Mouse (Mus musculus): ENCODE results near the gene Shcbp1l.
"Not testable (repeated sequence)": the region's sequence is repeated elsewhere in the genome, so short reads cannot be mapped to it uniquely, and the experiment has no call there.

Gene Shcbp1l

DNA sequence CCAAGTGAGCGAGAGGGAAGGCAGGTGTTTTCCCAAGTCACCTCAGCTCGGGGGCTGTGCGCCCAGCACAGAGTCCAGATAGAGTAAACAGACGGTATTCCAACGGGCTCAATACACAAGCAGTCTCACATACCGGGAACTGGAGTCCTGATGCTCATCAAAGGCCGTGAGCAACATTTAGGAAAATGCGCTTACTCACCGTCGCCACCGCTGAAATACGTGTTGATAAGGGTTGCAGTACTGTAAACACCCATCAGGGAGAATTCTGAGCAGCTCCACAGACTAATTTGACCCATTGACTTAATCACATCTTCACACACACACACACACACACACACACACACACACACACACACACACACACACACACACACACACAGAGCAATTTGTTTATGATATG is 691 bp upstream of the Shcbp1l start:
- no peak for DNase-seq (ENCODE audit: low spot score)

- DNase-seq (ENCODE audit: low spot score), result no peak
Measured at GRCm38 (mm10) chr1:153431158-153431557, 6.2 kb downstream of the Shcbp1l start.

- DNase-seq (ENCODE audit: low spot score), result no peak
Measured at GRCm38 (mm10) chr1:153431701-153432100, 6.7 kb downstream of the Shcbp1l start.

- no peak for DNase-seq (ENCODE audit: low spot score)
Measured at GRCm38 (mm10) chr1:153432329-153432728, 7.4 kb downstream of the Shcbp1l start.

GRCm38 (mm10) chr1:153433851-153434589 is 9.1 kb downstream of the Shcbp1l start:
- no peak for DNase-seq (ENCODE audit: low spot score)

DNA sequence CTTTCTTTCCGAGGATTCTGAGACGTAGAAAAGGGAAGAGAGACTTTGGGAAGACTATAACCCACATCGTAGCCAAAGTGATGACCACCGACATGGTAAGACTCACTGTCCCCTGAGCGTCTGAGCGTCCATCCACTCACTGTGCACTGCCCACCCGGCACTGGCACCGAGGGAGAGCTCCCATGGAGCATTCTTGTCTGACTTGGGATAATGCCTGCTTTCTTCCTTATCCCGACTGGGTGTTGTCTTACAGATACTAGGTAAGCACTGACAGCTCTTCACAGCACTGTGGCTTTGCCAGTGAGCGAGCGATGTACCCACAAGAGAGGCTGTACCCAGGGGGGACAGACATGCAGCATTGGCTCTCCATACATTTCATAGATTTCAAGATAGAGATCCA is 12.6 kb downstream of the Shcbp1l start:
- DNase-seq (ENCODE audit: low spot score), result no peak

GRCm38 (mm10) chr1:153440752-153441151 is 15.8 kb downstream of the Shcbp1l start:
- DNase-seq (ENCODE audit: low spot score), result no peak

- no peak for DNase-seq (ENCODE audit: low spot score)
Measured at GRCm38 (mm10) chr1:153441656-153442055, 16.7 kb downstream of the Shcbp1l start.

DNA sequence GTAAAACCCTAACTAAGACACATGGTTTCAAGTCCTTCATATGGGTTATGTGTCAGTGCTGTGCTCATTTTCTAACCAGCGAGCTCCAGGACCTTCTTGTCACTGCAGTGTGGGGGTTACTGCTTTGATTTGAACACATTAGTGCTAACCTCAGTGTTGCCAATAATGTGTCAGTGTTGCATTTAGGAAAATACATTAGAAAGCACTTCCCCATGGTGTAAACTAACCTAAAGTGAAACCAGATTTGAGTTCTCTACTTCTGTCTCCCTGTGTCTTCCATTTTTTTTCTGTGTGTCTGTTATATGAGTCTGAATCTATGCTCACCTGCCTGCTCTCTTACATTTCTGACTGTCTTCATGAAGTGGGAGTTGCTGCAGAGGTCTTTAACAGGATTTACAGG is 18.1 kb downstream of the Shcbp1l start:
- no peak for DNase-seq (ENCODE audit: low spot score)

GRCm38 (mm10) chr1:153443632-153444031 is 18.7 kb downstream of the Shcbp1l start:
- DNase-seq (ENCODE audit: low spot score), result no peak

DNA sequence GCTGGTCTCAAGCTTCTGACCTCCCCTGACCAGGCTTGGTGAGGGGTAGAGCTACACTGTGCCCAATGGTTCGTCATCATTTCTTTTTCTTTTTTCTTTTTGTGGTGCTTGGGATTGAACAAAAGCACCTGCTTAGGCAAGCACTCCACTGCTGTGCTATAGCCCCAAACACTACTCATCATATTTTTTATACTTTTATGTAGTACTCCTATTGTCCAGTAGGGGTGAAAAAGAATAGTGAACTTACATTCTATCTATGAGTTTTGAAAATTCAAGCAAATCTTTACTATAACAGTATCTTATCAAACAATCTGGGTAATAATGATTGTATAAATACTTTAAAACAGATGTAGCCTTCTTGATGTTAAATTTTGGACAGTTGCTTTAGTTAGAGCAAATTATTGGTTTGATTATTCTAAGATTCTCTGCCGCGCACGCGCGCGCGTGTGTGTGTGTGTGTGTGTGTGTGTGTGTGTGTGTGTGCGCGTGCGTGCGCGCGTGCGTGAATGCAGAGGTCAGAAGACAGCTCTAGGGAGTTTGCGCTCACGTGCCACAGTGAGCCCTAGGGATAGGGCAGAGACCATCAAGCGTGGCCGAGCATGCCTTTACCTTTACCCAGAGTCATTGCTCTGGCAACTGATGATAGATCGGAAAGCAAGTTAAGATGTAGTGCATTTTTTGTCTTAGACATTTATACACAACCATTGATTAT is 21.3 kb downstream of the Shcbp1l start:
- no peak for DNase-seq (ENCODE audit: low spot score)

DNA sequence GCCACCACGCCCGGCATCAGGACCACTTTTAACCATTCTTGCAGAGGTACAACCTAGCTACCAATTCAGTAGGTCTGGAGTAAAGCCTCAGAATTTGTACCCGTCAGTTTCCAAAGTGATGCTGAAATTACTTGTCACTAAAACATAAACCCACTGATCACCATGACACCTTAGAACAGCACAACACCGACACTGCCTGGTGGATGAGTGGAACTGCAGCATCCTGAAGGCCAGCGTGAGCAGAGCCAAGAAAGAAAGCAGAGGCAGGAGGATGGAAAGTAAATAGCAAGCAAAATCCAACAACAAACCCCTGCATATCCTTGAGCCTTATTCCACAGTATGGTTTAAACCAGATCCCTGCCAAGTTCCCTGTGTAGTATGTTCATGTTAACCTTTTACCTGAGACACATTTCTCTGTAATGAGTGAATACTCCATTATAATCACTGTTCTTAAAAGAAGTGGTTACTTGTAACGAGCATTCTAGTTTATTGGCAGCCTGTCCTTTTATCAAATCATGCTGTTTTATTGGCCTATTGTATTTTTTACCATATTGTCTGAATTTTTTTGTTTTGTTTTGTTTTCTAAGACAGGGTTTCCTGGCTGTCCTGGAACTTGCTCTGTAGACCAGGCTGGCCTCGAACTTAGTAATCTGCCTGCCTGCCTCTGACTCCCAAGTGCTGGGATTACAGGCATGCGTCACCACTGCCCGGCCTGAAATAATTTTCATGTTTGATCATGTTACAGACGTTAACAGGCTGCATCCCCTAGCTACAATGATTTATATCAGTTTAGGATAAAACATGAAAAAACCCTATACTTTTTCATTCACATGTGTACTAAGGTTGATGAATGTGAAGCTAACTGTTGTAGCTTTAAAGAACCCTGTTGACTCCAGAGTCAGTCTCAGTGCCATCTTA is 26.5 kb downstream of the Shcbp1l start:
- no peak for DNase-seq (ENCODE audit: low spot score)

GRCm38 (mm10) chr1:153453146-153453642 is 28.2 kb downstream of the Shcbp1l start:
- no peak for DNase-seq (ENCODE audit: low spot score)

DNA sequence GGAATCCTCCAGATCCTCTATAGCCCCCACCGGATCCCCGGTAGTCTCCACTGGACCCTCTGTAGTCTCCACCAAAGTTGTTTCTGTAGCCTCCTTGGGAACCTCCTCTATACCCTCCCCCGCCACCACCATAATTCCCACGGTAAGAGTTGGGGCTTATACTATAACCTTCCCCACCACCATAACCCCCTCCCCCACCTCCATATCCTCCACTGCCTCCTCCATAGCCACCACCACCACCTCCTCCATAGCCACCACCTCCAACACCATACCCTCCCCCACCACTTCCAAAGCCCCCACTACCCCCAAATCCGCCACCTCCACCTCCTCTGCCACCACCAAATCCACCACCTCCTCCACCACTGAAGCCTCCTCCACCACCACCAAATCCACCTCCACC is 31.2 kb downstream of the Shcbp1l start:
- no peak for DNase-seq (ENCODE audit: low spot score)

- no peak for DNase-seq (ENCODE audit: low spot score)
Measured at GRCm38 (mm10) chr1:153461796-153462195, 36.8 kb downstream of the Shcbp1l start.

GRCm38 (mm10) chr1:153479296-153479695 is 54.3 kb downstream of the Shcbp1l start:
- no peak for DNase-seq (ENCODE audit: low spot score)

- DNase-seq (ENCODE audit: low spot score), result no peak
Measured at GRCm38 (mm10) chr1:153480386-153481024, 55.5 kb downstream of the Shcbp1l start.

DNA sequence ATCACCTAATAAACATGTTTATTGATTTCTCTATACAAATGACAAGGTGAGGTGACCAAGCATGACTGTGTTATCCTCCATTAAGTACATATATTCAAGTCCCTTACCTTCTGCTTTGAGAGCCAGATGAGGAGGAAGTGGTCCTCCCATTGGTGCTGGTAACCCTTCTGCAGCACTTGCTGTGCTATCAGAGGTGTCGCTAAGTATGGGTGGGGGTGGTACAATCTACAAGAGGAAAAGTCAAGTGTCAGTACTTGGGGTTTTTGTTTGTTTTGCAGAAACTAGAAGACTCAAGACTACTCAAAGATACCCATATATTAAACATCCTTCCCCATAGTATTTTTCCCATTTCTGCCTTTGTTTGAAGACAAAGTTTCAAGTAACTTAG is 56.1 kb downstream of the Shcbp1l start:
- no peak for DNase-seq (ENCODE audit: low spot score)

GRCm38 (mm10) chr1:153485201-153485796 is 60.3 kb downstream of the Shcbp1l start:
- no peak for DNase-seq (ENCODE audit: low spot score)

DNA sequence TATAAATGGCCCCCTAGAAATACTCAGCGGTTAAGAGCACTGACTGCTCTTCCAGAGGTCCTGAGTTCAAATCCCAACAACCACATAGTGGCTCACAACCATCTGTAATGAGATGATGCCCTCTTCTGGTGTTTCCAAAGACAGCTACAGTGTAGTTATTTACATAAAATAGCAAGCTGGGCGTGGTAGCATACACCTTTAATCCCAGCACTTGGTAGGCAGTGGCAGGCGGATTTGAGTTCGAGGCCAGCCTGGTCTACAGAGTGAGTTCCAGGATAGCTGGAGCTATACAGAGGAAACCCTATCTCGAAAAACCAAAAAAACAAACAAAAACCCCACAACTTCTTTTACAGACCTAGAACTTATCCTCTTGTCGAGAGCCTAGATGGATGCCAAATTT is 61.2 kb downstream of the Shcbp1l start:
- not testable (repeated sequence) for DNase-seq (ENCODE audit: low spot score)

DNA sequence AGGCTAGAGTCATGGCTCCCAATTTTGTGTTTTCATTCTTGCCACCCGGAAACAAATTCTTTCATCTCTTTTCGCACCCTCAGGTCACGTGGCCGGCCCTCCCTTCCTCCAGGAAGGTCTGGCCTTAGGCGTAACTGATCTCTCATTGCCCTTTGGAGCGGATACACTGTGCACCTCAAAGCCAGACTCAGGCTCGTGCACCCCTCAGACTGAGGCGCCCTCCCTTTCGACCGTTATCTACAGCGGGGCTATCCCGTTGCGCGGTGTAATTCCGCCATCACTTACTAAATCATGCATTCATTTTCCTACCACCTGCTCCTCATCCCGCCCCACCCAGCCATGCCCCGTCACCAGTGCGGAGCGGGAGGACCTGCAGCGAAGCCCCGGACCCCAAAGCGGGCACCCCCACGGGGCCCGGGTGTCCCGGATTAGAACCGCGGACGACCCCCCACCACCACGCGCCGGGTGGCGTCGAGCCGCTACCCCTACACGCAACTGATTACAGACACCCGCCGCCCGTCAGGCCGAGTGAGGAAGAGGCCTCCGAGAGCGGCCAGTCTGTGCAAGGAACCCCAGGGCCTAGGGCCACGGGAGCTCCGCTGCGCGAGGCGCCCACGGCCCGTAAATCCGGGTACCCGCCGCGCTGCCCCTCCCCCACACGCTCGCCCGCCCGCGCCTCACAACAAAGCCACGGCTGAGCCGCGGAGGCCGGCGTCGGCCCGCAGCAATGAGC is 62.0 kb downstream of the Shcbp1l start:
- peak; percentile 19 for DNase-seq (ENCODE audit: low spot score)
